Mouse (Mus musculus) testis, adult 2 months (tissue): Measurements from ENCODE around the gene Tbrg4.

ENCODE experiments used
- CTCF ChIP-seq: fragments of 200-500 bp; IDR thresholded peaks from 2 replicates; pipeline ENCODE4 v1.5.1; 2012; ENCODE audit warnings: low read depth, mild to moderate bottlenecking, inconsistent platforms, low read length, moderate library complexity; ENCODE audit not compliant: control insufficient read depth, insufficient read depth, insufficient replicate concordance
- POLR2A ChIP-seq: fragments of 200-500 bp; IDR thresholded peaks from 2 replicates; pipeline ENCODE4 v1.6.1; 2012; ENCODE audit warnings: low read depth, mild to moderate bottlenecking, inconsistent platforms, low read length, moderate library complexity; ENCODE audit not compliant: control insufficient read depth

DNA sequence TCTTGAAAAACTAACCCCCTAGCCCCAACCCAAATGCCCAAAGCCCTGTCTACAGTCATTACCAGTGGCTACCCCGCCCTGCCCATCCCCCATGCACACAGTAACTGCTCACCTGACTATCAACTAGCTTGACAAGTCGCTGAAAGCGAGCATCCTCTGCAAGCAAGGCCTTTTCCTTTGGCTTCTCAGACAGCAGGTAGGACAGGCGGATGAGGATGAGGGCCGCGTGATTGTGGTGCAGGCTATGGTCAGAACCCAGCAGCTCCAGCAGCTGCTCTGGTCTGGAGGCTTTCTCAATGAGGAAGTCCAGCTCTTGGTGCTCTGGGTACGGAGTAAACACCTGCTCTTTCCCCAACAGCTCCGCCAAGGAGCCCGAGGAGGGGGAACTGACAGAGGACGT, 2.2 kb downstream of the Tbrg4 start:
- TF ChIP-seq CTCF: no peak
- no peak for TF ChIP-seq POLR2A
